Mouse (Mus musculus): ENCODE measurements at regions not wholly inside any gene's neighbourhood (a gene's known extent, or its start where the extent isn't known, plus 50 kb on each side); places are given as distances from the start of the nearest gene placed in this dataset.

DNA sequence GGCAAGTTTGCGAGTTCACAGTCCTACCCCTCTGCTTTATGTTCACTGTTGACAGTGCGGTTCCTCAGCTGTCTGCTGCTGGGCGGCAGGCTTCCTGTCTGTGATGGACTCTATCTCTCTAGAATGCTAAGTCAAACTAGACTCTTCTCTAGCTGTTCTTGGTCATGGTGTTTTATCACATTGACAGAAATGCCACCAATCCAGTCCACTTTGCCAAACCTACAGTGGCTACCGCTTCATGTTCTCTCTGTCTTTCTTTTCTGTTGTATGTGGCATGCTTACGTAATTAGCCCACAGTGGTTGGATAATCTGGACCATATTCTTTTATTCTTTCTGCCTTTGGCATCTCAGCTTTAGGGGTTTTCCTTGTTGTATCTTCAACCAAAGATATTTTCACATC lies 174.5 kb downstream of the 1700010I14Rik start:
- Histone ChIP-seq H3K4me3 (ENCODE audit: control insufficient read depth in 1 of 2, insufficient read depth in 1 of 2, low read depth in 1 of 2, low read length in 2 of 2) (no peak overlapping the region), H3K9me3 (ENCODE audit: control insufficient read depth, low read length) (no peaks in the 10 kb centered on the region), H3K27ac (replicated peaks in 1 of 2; ENCODE audit: control insufficient read depth in 1 of 2, insufficient read depth in 1 of 2, low read depth in 2 of 2, low read length in 2 of 2) (no peak overlapping the region), H3K4me2 (ENCODE audit: low read length) (no peak overlapping the region), H3K9ac (ENCODE audit: low read length) (no peak overlapping the region), H3K4me1 (ENCODE audit: control insufficient read depth in 2 of 2, insufficient read depth in 2 of 2, low read length in 2 of 2) (peaks cover 0 to 5% of the 10 kb centered on the region in 2 experiments; a peak in 2 of 4 replicates), H3K36me3 (ENCODE audit: control insufficient read depth, insufficient read depth, low read length) (no peaks in the 10 kb centered on the region), H3K27me3 (ENCODE audit: control insufficient read depth, insufficient read depth, low read length) (no peaks in the 10 kb centered on the region; the same call in 1 of the 2 replicates)
- no peak for ATAC-seq (ENCODE audit: insufficient number of reproducible peaks, insufficient read depth, low FRiP score, low read depth)
- 65% methylated on average over 5 of the region's 5 CpGs for WGBS

DNA sequence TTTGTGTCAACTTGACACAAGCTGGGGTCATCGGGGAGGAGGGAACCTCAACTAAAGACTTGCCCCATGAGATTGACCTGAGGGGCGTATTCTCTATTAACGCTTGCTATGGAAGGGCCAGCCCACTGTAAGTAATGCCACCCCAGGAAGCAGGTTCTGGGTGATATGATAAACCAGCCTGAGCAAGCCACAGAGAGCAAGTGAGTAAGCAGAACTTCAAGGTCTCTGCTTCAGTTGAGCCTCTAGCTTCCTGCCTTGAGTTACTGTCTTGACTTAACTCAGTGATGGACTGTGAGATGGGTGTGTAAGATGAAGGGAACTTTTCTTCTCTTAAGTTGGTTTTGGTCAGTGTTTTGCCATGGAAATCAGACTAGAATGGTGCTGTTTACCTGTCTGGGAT lies 175.2 kb downstream of the 1700010I14Rik start:
- 83% methylated on average over 3 of the region's 3 CpGs for WGBS
- H3K4me2 ChIP-seq (ENCODE audit: low read length) = no peak overlapping the region
- ATAC-seq (ENCODE audit: insufficient number of reproducible peaks, insufficient read depth, low FRiP score, low read depth) = no peak
- H3K4me3 ChIP-seq (ENCODE audit: control insufficient read depth in 1 of 2, insufficient read depth in 1 of 2, low read depth in 1 of 2, low read length in 2 of 2) = no peak overlapping the region
- H3K4me1 ChIP-seq (ENCODE audit: control insufficient read depth in 2 of 2, insufficient read depth in 2 of 2, low read length in 2 of 2) = peaks cover 2 to 5% of the 10 kb centered on the region in 2 experiments; a peak in 2 of 4 replicates
- H3K9me3 ChIP-seq (ENCODE audit: control insufficient read depth, low read length) = no peaks in the 10 kb centered on the region
- H3K27ac ChIP-seq (replicated peaks in 1 of 2; ENCODE audit: control insufficient read depth in 1 of 2, insufficient read depth in 1 of 2, low read depth in 2 of 2, low read length in 2 of 2) = no peak overlapping the region
- no peaks in the 10 kb centered on the region for H3K36me3 ChIP-seq (ENCODE audit: control insufficient read depth, insufficient read depth, low read length)
- no peak overlapping the region for H3K9ac ChIP-seq (ENCODE audit: low read length)
- no peaks in the 10 kb centered on the region; the same call in 1 of the 2 replicates for H3K27me3 ChIP-seq (ENCODE audit: control insufficient read depth, insufficient read depth, low read length)

DNA sequence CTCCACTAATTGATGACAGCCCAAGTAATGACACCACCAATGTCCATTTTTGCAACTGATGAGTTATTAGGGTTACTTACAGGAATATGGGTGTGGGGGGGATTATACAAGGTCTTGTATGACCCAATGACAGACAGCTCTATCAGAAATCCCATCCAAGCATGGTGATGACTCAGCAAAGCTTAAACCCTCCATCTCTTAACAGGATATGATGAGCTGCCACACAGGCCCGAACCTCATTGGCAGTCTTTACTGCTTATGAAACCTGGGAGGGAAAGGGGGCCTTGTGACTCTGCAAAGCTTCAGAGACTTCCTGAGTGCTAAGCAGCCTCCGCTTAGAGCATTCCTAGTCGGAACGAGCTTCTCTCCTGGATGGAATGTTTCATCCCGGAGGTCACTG lies 176.4 kb downstream of the 1700010I14Rik start:
- no peak for ATAC-seq (ENCODE audit: insufficient number of reproducible peaks, insufficient read depth, low FRiP score, low read depth)
- no peak overlapping the region for H3K9ac ChIP-seq (ENCODE audit: low read length)
- WGBS = 72% methylated on average over 5 of the region's 5 CpGs
- H3K9me3 ChIP-seq (ENCODE audit: control insufficient read depth, low read length) = no peaks in the 10 kb centered on the region
- H3K4me2 ChIP-seq (ENCODE audit: low read length) = no peak overlapping the region
- peaks cover 3 to 7% of the 10 kb centered on the region in 2 experiments; a peak in 2 of 4 replicates for H3K4me1 ChIP-seq (ENCODE audit: control insufficient read depth in 2 of 2, insufficient read depth in 2 of 2, low read length in 2 of 2)
- no peaks in the 10 kb centered on the region; the same call in 1 of the 2 replicates for H3K27me3 ChIP-seq (ENCODE audit: control insufficient read depth, insufficient read depth, low read length)
- no peak overlapping the region for H3K27ac ChIP-seq (replicated peaks in 1 of 2; ENCODE audit: control insufficient read depth in 1 of 2, insufficient read depth in 1 of 2, low read depth in 2 of 2, low read length in 2 of 2)
- no peaks in the 10 kb centered on the region for H3K36me3 ChIP-seq (ENCODE audit: control insufficient read depth, insufficient read depth, low read length)
- H3K4me3 ChIP-seq (ENCODE audit: control insufficient read depth in 1 of 2, insufficient read depth in 1 of 2, low read depth in 1 of 2, low read length in 2 of 2) = no peak overlapping the region

DNA sequence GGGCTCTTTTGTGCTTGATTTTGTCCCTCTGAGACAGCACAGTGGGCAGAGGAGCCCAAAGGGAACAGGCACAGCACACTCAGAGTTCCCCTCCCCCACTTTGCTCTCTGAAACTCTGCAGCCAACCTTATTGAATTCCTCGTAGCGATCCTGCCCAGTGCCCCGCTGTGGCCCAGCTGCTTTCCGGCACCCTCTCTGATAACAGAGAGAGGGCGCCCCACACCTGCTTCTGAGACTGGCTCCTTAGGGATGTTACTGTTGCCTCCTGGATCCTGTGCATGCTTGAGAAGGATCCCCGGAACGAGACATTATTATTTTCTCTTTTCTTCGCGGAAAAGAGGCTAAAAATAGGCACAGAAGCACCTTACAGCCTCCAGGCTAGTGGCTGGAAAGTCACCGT lies 179.0 kb downstream of the 1700010I14Rik start:
- H3K9me3 ChIP-seq (ENCODE audit: control insufficient read depth, low read length) = no peaks in the 10 kb centered on the region
- no peaks in the 10 kb centered on the region; the same call in 1 of the 2 replicates for H3K27me3 ChIP-seq (ENCODE audit: control insufficient read depth, insufficient read depth, low read length)
- H3K4me3 ChIP-seq (ENCODE audit: control insufficient read depth in 1 of 2, insufficient read depth in 1 of 2, low read depth in 1 of 2, low read length in 2 of 2) = peak overlapping the region; percentile 45 to 46
- no peak for ATAC-seq (ENCODE audit: insufficient number of reproducible peaks, insufficient read depth, low FRiP score, low read depth)
- H3K27ac ChIP-seq (replicated peaks in 1 of 2; ENCODE audit: control insufficient read depth in 1 of 2, insufficient read depth in 1 of 2, low read depth in 2 of 2, low read length in 2 of 2) = no peak overlapping the region
- H3K4me1 ChIP-seq (ENCODE audit: control insufficient read depth in 2 of 2, insufficient read depth in 2 of 2, low read length in 2 of 2) = peaks cover 3 to 7% of the 10 kb centered on the region in 2 experiments; a peak in 2 of 4 replicates
- peak overlapping the region; percentile 92 for H3K4me2 ChIP-seq (ENCODE audit: low read length)
- under 1% methylated on average over 10 of the region's 10 CpGs for whole genome bisulfite sequencing
- H3K9ac ChIP-seq (ENCODE audit: low read length) = peak overlapping the region; percentile 67
- no peaks in the 10 kb centered on the region for H3K36me3 ChIP-seq (ENCODE audit: control insufficient read depth, insufficient read depth, low read length)

DNA sequence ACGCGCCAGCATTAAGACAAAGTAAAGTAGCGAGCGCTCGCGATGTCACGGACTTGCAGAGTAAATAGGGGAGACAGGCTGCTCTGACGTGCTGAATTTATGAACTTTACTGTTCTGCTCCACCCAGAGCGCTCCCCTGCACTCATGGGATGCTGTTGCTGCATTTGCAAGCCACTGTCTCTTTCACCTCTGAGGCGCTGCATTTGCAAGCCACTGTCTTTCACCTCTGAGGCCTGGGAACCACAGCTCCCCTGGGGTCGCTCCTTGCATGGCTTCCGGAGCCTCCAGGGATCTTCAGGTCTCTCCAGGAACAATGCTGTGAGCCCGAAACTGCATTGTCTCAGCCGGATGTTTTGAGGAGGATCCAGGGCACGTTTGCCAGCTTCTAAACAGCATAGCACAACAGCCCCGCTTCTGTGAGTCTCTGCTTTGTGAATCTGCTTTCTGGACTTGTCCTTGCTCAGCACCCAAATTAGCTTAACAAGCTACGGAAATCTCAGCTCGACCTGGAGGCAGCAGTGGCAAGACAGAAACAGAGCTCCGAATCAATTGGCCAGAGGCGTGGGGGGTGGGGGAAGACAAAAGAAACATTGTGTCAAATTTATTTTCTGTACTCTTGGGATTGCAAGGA lies 179.6 kb downstream of the 1700010I14Rik start:
- Histone ChIP-seq H3K27me3 (ENCODE audit: control insufficient read depth, insufficient read depth, low read length) (no peaks in the 10 kb centered on the region; the same call in 1 of the 2 replicates), H3K4me1 (ENCODE audit: control insufficient read depth in 2 of 2, insufficient read depth in 2 of 2, low read length in 2 of 2) (peaks cover 3 to 7% of the 10 kb centered on the region in 2 experiments; a peak in 2 of 4 replicates), H3K27ac (replicated peaks in 1 of 2; ENCODE audit: control insufficient read depth in 1 of 2, insufficient read depth in 1 of 2, low read depth in 2 of 2, low read length in 2 of 2) (no peak overlapping the region), H3K36me3 (ENCODE audit: control insufficient read depth, insufficient read depth, low read length) (no peaks in the 10 kb centered on the region), H3K9ac (ENCODE audit: low read length) (peak overlapping the region; percentile 67), H3K4me3 (ENCODE audit: control insufficient read depth in 1 of 2, insufficient read depth in 1 of 2, low read depth in 1 of 2, low read length in 2 of 2) (peak overlapping the region; percentile 45 to 46), H3K4me2 (ENCODE audit: low read length) (peak overlapping the region; percentile 92), H3K9me3 (ENCODE audit: control insufficient read depth, low read length) (no peaks in the 10 kb centered on the region)
- WGBS = under 1% methylated on average over 20 of the region's 20 CpGs
- ATAC-seq (ENCODE audit: insufficient number of reproducible peaks, insufficient read depth, low FRiP score, low read depth) = no peak

DNA sequence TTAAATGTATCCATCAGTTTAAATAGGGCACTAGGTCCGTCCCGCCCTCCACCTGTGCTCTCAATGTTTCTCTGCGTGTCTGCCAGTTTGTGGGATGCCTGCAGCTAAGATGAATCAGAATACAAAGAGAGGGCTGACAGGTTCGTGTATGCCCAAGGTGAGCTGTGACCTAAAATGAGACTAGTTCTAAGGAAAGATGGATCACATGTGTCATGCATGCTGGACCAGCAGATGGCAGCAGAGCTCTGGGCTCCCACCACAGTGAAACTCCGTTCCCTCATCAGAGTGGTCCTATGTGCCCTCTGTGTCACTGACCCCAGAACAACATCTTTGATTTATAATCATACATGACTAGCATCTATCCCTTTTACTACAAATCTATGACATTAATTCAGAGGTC lies 180.3 kb downstream of the 1700010I14Rik start:
- Histone ChIP-seq H3K9me3 (ENCODE audit: control insufficient read depth, low read length) (no peaks in the 10 kb centered on the region), H3K9ac (ENCODE audit: low read length) (peak overlapping the region; percentile 67), H3K4me3 (ENCODE audit: control insufficient read depth in 1 of 2, insufficient read depth in 1 of 2, low read depth in 1 of 2, low read length in 2 of 2) (peak overlapping the region; percentile 45 to 46), H3K4me1 (ENCODE audit: control insufficient read depth in 2 of 2, insufficient read depth in 2 of 2, low read length in 2 of 2) (peaks cover 3 to 7% of the 10 kb centered on the region in 2 experiments; a peak in 2 of 4 replicates), H3K4me2 (ENCODE audit: low read length) (peak overlapping the region; percentile 92), H3K36me3 (ENCODE audit: control insufficient read depth, insufficient read depth, low read length) (no peaks in the 10 kb centered on the region), H3K27ac (replicated peaks in 1 of 2; ENCODE audit: control insufficient read depth in 1 of 2, insufficient read depth in 1 of 2, low read depth in 2 of 2, low read length in 2 of 2) (no peak overlapping the region), H3K27me3 (ENCODE audit: control insufficient read depth, insufficient read depth, low read length) (no peaks in the 10 kb centered on the region; the same call in 1 of the 2 replicates)
- ATAC-seq (ENCODE audit: insufficient number of reproducible peaks, insufficient read depth, low FRiP score, low read depth) = no peak
- 0% methylated on average over 5 of the region's 5 CpGs for WGBS

DNA sequence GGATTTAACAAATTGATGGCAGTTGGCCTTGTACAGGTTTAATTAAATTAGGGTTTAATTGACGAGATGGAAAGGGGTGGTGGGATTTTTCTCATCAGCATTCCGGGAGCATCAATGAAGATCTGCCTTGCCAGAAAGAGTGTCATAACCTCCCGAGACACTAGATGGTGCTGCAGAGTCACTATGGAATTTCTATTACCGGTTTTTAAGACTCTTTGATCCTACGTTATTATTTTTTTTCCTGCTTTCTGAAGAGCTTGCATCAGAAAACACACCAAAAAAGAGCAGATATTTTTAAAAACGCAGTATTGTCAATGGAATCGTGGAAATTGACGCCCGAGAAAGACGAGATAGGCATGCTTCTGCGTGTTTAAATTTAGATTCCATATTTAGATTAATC lies 181.2 kb downstream of the 1700010I14Rik start:
- no peaks in the 10 kb centered on the region; the same call in 1 of the 2 replicates for H3K27me3 ChIP-seq (ENCODE audit: control insufficient read depth, insufficient read depth, low read length)

More for the DNA sequence above, 181.2 kb downstream of the 1700010I14Rik start:
- Histone ChIP-seq H3K4me2 (ENCODE audit: low read length) (peak overlapping the region; percentile 45), H3K4me3 (ENCODE audit: control insufficient read depth in 1 of 2, insufficient read depth in 1 of 2, low read depth in 1 of 2, low read length in 2 of 2) (no peak overlapping the region), H3K4me1 (ENCODE audit: control insufficient read depth in 2 of 2, insufficient read depth in 2 of 2, low read length in 2 of 2) (peaks cover 3 to 7% of the 10 kb centered on the region in 2 experiments; a peak in 2 of 4 replicates), H3K9ac (ENCODE audit: low read length) (no peak overlapping the region), H3K36me3 (ENCODE audit: control insufficient read depth, insufficient read depth, low read length) (no peaks in the 10 kb centered on the region), H3K9me3 (ENCODE audit: control insufficient read depth, low read length) (no peaks in the 10 kb centered on the region), H3K27ac (replicated peaks in 1 of 2; ENCODE audit: control insufficient read depth in 1 of 2, insufficient read depth in 1 of 2, low read depth in 2 of 2, low read length in 2 of 2) (no peak overlapping the region)
- no peak for ATAC-seq (ENCODE audit: insufficient number of reproducible peaks, insufficient read depth, low FRiP score, low read depth)
- 13% methylated on average over 11 of the region's 11 CpGs for WGBS
